Mouse (Mus musculus): Measurements from ENCODE around the gene Atp9a. TPM values are rescaled to one million over a fixed set of nuclear protein-coding genes. Genes with fewer than 3 reads are reported as not detected.

The Atp9a gene
- total RNA-seq, 2 experiments from 2014 or later: 339 to 358 TPM

DNA sequence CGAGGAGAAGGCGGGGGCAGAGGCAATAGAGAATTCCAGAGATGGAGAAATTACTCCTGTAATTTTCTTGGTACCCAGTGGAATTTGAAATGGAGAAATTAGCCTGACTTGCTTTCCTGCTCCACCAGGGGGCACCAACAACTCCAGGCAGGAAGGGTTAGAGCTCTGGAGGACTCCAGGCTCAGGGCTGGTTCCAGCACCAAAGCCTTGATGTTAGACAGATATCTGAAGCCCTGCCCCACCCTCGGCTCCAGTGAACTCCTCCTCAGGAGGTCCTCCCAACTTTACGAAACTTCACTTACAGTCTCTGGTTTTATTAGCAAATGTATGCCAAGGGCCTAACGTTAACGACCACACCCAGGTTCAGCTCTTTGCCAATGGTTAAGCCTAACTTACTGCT, 50.4 kb downstream of the Atp9a start:
- peak; percentile 65 to 72 for DNase-seq (ENCODE audit: low spot score in 2 of 2)
- H3K4me3 ChIP-seq: no peak overlapping the region
- no peak overlapping the region for H3K27ac ChIP-seq
- peak; percentile 82 for TF ChIP-seq CTCF (conservative IDR thresholded peaks at IDR 0.05)

DNA sequence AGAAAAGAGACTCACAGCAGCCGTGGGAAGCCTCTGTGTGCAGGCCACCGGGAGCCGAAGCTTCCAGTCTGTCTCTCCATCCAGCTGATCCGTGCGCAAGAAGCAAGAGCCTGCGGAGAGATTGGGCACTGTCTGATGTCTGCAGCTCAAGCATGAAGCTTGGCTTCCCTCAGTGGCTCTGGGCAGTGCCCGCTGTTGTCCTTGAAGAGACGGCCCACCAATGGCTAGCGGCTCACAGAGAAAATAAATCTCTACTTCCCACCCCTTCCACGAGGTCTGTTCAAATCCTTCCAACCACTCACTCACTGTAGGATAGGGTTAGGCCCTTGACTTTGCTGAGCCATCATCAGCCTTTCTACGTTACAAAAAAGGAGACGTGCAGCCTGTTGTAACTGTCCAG, 54.9 kb downstream of the Atp9a start:
- DNase-seq (ENCODE audit: low spot score in 2 of 2): no peak
- TF ChIP-seq CTCF (conservative IDR thresholded peaks at IDR 0.05): no peak
- Histone ChIP-seq H3K27ac (no peak overlapping the region), H3K4me3 (no peak overlapping the region)

DNA sequence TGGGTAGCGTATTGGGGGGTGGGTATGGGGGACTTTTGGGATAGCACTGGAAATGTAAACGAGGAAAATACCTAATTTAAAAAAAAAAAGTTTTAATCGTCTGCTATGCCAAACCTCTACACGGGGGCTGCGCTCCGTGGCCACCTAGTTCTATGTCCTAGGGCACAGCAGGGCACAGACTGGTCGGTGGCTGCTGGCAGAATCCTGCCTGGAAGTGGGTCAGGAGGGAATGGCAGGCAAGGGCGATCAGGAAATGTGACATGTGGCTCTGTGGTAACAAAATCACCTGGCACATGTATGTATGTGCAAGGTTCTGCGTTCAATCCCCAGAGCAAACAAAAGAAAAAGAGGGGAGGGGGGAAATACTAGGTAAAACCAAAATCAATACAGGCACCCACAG, 56.3 kb downstream of the Atp9a start:
- Histone ChIP-seq H3K4me3 (no peak overlapping the region), H3K27ac (no peak overlapping the region)
- no peak for TF ChIP-seq CTCF (conservative IDR thresholded peaks at IDR 0.05)
- no peak for DNase-seq (ENCODE audit: low spot score in 2 of 2)

DNA sequence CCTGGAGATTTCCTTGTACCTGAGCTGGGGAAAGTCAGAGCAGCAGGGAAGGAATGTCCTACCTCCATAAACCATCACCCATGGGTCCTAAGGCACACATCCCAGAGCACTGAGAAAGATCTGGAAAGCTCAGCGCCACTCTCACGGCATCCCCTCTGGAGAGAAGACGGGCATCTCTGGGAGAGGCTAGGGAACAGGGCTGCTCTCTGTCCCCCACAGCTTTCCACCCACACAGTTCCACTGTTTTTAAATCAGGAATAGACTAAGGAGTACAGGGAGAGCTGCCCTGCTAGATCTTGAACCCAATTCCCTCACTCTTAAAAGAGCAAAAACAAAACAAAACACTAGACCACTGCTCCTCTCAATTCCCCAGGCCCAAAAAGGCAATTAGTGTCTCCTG, 57.5 kb downstream of the Atp9a start:
- peak overlapping the region; percentile 75 for H3K27ac ChIP-seq
- no peak overlapping the region for H3K4me3 ChIP-seq
- no peak for DNase-seq (ENCODE audit: low spot score in 2 of 2)
- TF ChIP-seq CTCF (conservative IDR thresholded peaks at IDR 0.05): no peak

DNA sequence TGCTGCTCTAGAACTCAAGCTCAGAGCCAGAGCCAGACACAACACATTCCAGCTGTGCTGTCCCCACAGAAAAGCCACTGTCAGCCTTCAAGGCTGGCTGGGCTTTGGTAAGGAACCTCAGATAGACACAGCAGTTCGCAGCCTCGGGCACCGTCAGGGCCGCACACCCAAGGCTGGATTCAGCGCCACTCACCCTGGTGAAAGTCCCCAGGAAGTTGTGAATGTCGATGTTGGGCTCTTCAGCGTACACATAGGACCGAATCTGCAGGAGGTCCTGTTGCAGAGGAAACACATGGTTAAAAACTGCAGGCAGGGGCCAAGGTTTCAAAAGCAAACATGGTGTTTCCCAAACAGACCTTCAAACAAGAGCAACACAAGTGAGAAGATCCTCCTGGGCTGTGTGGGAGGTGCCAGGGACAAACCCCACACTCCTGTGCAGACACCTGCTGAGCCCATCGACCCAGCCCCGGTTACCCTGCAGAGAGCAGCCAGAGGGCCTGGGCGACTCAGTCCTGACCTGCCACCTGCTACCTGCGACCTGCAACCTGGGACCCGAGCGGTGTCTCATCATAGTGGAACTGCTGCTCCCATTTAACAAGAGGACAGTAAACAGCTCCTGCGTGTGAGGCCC, 58.6 kb downstream of the Atp9a start:
- no peak for TF ChIP-seq CTCF (conservative IDR thresholded peaks at IDR 0.05)
- no peak for DNase-seq (ENCODE audit: low spot score in 2 of 2)
- Histone ChIP-seq H3K27ac (peak overlapping the region; percentile 75), H3K4me3 (no peak overlapping the region)

DNA sequence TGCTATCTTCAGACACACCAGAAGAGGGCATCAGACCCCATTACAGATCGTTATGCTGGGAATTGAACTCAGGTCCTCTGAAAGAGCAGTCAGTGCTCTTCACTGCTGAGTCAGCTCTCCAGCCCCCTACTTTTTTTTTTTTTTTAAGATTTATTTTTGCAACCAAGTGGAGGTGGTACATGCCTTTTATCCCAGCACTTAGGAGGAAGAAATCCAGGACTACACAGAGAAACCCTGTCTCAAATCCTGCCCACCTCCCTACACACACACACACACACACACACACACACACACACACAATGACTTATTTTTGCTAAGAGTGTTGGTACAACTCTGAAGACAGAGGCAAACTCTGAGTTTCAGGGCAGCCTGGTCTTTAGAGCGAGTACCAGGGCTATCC, 59.5 kb downstream of the Atp9a start:
- DNase-seq (ENCODE audit: low spot score in 2 of 2): no peak
- no peak overlapping the region for H3K4me3 ChIP-seq
- peak overlapping the region; percentile 75 for H3K27ac ChIP-seq
- TF ChIP-seq CTCF (conservative IDR thresholded peaks at IDR 0.05): peak; percentile 55

DNA sequence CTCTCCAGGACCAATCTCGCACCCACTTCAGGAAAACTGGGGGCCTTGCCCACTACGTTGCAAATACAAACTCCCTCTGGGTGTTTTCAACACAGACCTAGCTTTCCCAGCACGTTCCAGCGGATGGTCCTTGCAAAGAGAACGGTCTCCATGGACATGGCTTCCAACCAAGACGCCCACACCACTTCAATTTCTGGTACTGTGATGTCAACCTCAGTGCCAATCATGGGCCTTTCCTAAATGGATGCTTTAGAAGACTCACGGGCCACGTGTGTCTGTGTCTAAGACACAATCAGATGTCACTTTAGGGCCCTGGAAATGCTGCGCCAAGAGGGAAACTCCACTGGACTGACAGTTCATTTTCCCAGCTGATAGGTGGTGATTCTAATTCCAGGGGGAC, 60.7 kb downstream of the Atp9a start:
- peak in 1 of 2 experiments; percentile 48 for DNase-seq (ENCODE audit: low spot score in 2 of 2)
- H3K4me3 ChIP-seq: no peak overlapping the region
- TF ChIP-seq CTCF (conservative IDR thresholded peaks at IDR 0.05): no peak
- H3K27ac ChIP-seq: peak overlapping the region; percentile 81

DNA sequence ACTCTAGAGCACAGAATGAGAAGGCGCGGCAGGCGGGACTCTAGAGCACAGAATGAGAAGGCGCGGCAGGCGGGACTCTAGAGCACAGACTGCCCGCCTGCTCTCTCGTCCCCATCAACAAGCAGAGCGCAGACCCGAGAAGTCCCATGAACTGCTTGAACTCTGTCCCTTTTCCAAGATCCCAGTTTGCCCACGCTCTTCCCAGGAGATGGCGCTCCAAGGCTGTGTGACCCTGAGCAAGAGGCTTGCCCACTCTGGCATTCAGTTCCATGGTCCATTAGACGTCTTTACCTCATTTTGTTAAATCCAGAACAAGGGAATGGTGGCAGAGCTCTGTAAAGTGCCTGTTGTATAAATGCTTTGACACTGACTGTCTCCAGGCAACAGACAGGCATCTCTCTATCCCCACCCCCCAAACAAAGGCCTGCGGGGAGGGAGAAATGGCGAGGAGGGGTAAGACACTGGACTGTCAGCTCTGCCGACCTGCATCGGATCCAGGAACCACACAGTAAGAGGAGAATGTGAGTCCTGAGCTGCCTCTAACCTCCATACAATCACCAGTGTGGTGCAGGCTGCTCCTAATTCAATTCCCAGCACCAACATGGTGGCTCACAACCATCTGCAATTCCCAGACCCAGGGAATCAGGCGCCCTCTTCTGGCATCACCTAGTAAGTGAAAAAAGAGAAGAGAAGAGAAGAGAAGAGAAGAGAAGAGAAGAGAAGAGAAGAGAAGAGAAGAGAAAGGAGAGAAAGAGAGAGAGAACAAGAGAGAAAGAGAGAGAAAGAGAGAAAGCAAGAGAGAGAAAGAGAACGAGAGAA, 62.6 kb downstream of the Atp9a start:
- peak; percentile 19; the same call in 1 of the 2 replicates for TF ChIP-seq CTCF (conservative IDR thresholded peaks at IDR 0.05)
- H3K4me3 ChIP-seq: no peak overlapping the region
- no peak for DNase-seq (ENCODE audit: low spot score in 2 of 2)
- H3K27ac ChIP-seq: peak overlapping the region; percentile 59; the same call in 1 of the 2 replicates

DNA sequence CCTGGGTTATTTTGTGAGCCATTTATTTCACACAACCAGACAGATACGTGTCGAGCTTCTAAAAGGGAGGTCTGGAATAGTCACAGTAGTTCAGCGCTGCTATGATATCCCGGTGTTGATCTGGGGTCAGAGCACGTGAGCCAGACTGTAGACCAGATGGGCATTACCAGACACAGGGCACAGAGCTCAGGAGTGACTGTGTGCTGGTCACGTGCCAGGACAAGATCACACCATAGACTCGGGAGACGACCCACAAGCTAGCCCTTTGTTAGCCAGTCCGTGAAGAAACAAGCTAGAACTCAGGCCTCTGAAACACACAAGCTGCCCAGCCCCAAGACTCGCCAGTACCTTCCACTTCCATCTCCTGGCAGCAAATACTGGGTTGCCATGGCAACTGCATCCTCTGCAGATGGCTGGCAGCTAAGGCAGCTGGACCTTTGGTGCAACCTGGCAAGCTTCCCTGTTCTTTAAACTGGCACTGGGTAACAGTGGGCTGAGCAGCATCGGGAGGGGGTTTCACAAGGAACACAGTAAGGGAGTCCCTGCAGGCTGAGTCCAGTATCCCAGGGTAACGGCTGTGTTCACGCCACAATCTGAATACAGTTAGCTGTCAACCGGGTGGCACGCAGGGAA, 63.4 kb downstream of the Atp9a start:
- DNase-seq (ENCODE audit: low spot score in 2 of 2): peak; percentile 54 to 77
- Histone ChIP-seq H3K27ac (peak overlapping the region; percentile 59), H3K4me3 (no peak overlapping the region)
- TF ChIP-seq CTCF (conservative IDR thresholded peaks at IDR 0.05): no peak

DNA sequence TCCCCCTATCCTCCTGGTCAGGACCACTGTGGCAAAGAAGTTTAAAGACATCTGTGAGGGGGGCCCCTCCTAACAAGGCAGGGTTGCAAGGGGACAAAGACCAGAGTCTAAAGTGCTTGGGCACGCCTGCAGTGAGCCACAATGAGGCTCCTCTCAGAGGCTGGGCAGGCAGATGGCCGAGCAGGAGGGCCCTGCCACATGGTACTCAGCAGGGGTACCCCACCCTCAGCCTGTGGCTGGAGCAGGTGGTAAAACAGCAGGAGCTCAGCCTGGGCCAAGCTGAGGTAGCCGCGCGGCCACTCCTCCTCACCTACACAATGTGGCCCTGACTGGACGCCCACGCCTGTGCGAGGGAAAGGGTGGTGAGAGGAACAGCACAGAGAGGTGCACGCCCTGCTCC, 64.6 kb downstream of the Atp9a start:
- Histone ChIP-seq H3K27ac (peak overlapping the region; percentile 59), H3K4me3 (no peak overlapping the region)
- no peak for TF ChIP-seq CTCF (conservative IDR thresholded peaks at IDR 0.05)
- DNase-seq (ENCODE audit: low spot score in 2 of 2): no peak

DNA sequence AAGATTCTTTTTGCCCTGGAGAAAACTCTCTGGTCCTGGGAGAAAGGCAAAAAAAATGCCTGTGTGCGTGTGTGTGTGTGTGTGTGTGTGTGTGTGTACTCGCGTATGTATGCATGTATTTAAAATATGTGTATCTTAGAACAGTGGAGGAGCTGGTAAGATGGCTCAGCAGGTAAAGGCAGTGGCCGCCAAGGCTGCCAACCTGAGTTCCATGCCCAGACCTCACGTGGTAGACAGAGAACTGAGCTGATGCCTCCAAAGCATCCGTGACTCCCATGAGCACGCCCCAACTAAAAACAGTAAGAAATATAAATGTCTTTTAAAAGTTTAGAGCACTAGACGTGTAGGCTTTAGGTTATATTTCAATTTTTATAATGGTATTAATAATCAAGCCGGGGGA, 70.5 kb downstream of the Atp9a start:
- no peak overlapping the region for H3K27ac ChIP-seq
- no peak overlapping the region for H3K4me3 ChIP-seq
- TF ChIP-seq CTCF (conservative IDR thresholded peaks at IDR 0.05): no peak
- no peak for DNase-seq (ENCODE audit: low spot score in 2 of 2)

DNA sequence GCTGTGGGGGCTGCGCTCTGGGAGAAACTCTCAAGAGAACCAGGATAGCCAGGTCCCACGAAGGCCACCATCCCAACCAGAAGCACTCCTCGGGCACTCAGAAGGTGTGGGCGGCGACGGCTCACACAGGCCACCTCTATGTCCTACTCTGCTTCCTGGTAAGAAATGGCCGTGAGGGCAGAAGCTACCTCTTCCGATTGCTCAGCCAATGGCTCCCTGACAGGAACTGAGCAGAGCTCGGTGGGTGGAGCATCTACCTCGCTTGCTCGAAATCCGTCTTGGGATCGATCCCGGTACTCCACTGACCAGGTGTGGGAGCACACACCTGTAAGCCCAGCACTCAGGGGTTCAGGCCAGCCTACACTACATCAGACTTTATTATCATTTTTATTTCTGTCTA, 72.0 kb downstream of the Atp9a start:
- H3K27ac ChIP-seq: no peak overlapping the region

DNA sequence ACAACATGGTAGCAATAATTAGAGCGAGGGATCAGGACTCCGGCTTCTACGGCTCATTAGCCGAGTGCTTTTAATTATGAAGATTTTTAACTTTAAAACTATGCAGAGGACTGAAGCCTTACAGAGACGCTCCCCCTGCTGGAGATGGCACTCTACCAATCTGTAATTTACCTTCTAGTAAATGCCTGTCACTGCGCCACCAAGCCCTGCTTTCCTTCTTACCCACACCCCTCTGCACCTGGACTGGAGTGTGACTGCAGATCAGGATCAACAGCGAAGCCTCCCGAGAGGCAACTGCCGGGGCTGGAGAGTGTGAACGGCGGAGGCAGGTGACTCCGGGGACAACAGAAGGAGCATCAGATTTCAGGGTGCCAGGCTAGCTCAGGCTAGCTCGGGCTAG, 72.4 kb downstream of the Atp9a start:
- DNase-seq (ENCODE audit: low spot score in 2 of 2): peak in 1 of 2 experiments; percentile 41
- peak; percentile 70 for TF ChIP-seq CTCF (conservative IDR thresholded peaks at IDR 0.05)
- Histone ChIP-seq H3K4me3 (no peak overlapping the region), H3K27ac (no peak overlapping the region)

More for the DNA sequence above, 72.0 kb downstream of the Atp9a start:
- DNase-seq (ENCODE audit: low spot score in 2 of 2): no peak
- TF ChIP-seq CTCF (conservative IDR thresholded peaks at IDR 0.05): no peak
- H3K4me3 ChIP-seq: no peak overlapping the region
